Mouse (Mus musculus) brain, embryonic 14.5 days (tissue): Measurements from ENCODE around the gene Atg4d.

Experiments
- CTCF ChIP-seq: fragments of 200-500 bp; IDR thresholded peaks from 2 replicates; pipeline ENCODE4 v1.5.1; 2012; ENCODE audit warnings: inconsistent platforms, mild to moderate bottlenecking, moderate library complexity, borderline replicate concordance; ENCODE audit not compliant: insufficient read depth, insufficient read length; ENCODE audit errors: extremely low read depth
- POLR2A ChIP-seq: fragments of 200-500 bp; IDR thresholded peaks from 2 replicates; pipeline ENCODE4 v1.6.1; 2012; ENCODE audit warnings: mild to moderate bottlenecking, inconsistent platforms, borderline replicate concordance; ENCODE audit not compliant: poor library complexity, insufficient read depth, insufficient read length, severe bottlenecking; ENCODE audit errors: extremely low read depth

GRCm38 (mm10) chr9:21249629-21250508, 15.2 kb upstream of the Atg4d start:
- TF ChIP-seq CTCF, result no peak
- TF ChIP-seq POLR2A, result no peak
